Mouse (Mus musculus): ENCODE data around the gene Hoxa2.

GRCm38 (mm10) chr6:52182793-52183192, 18.2 kb upstream of the Hoxa2 start:
- TF ChIP-seq CTCF (IDR thresholded peaks at IDR 0.05; ENCODE audit: control insufficient read depth, insufficient read depth, insufficient read length) (no peak), USF1 (IDR thresholded peaks at IDR 0.05; ENCODE audit: low read depth) (no peak), CEBPB (IDR thresholded peaks at IDR 0.05; ENCODE audit: low read depth) (no peak), MAX (IDR thresholded peaks at IDR 0.05) (no peak), FOSL1 (IDR thresholded peaks at IDR 0.05; ENCODE audit: insufficient read depth, low read length, poor library complexity, severe bottlenecking) (no peak), MYOD1 (IDR thresholded peaks at IDR 0.05; ENCODE audit: control insufficient read depth, insufficient read length, low read depth) (no peak), MYOG (IDR thresholded peaks at IDR 0.05; ENCODE audit: control insufficient read depth, extremely low read depth, insufficient read length) (no peak)
